Mouse (Mus musculus) thymus, postnatal 0 days (tissue): ENCODE data around the gene Mycn. TPM values are rescaled to one million over a fixed set of nuclear protein-coding genes. Genes with fewer than 3 reads are reported as not detected.
A peak's percentile ranks its signal among the peaks of the same experiment; 100 is the strongest.

Experiments
- DNase-seq: peaks from one replicate; pipeline ENCODE4 v3.0.0-alpha.2; 2015; ENCODE audit warnings: low spot score
- polyA plus RNA-seq: library from polyadenylated mRNA; unstranded; fragments of >200 nt; fragmentation: Nextera tagmentation; extraction: Ambion mirVana; gene quantifications from 2 replicates; pipeline ENCODE4 v1.2.1, GENCODE M21; 2015

The Mycn gene
- 10.4 TPM in 2 replicates for polyA plus RNA-seq

GRCm38 (mm10) chr12:12941661-12942363 is at the start of gene Mycn:
Gene Mycn, minus strand, starts transcription at chr12:12941914.
- DNase-seq = peak; percentile 79

- no peak for DNase-seq
Measured at GRCm38 (mm10) chr12:12987376-12987775, 45.7 kb upstream of the Mycn start.

GRCm38 (mm10) chr12:12986612-12987206 is 45.0 kb upstream of the Mycn start:
- no peak for DNase-seq

GRCm38 (mm10) chr12:12983032-12983431 is 41.3 kb upstream of the Mycn start:
- DNase-seq = no peak

DNA sequence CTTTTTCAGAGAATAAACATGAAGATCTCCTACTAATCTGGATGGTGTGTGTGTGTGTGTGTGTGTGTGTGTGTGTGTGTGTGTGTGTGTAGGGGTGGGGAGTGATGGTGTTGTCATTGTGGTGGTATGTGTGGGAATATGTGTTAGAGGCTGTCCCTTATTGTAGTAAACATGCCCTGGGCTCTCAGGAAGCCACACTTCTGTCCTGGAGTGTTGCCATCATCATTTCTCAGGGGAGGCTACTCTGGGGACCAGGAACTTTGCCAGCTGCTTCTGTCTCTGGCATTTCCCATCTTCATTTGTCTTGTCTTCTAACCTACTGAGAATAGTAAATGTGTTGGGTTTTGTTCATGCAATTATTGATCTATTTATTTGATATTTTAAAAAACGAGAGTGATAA is 33.7 kb upstream of the Mycn start:
- no peak for DNase-seq

GRCm38 (mm10) chr12:12972756-12973435 is 31.2 kb upstream of the Mycn start:
- DNase-seq = no peak

DNA sequence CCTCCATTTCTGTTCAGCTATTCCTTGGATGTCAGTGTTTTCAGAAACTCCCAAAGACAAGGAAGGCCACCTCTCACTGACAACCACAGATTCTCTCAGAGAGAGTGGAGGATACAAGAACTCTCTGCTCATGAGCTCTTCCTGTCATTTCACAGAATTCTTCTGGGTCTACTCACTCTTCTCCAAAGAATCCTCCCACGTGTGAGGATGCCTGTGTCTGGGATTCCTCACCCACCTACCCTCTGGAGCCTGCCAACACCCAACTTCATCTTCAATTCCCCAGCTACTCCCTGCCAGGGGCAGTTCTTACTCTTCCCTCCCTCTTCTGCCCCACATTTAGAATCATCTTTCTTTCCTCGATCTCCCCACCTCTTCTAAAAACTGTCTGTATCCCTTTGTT is 26.2 kb upstream of the Mycn start:
- no peak for DNase-seq

GRCm38 (mm10) chr12:12964856-12965255 is 23.1 kb upstream of the Mycn start:
- DNase-seq = no peak

GRCm38 (mm10) chr12:12947606-12948005 is 5.9 kb upstream of the Mycn start:
- DNase-seq = no peak

DNA sequence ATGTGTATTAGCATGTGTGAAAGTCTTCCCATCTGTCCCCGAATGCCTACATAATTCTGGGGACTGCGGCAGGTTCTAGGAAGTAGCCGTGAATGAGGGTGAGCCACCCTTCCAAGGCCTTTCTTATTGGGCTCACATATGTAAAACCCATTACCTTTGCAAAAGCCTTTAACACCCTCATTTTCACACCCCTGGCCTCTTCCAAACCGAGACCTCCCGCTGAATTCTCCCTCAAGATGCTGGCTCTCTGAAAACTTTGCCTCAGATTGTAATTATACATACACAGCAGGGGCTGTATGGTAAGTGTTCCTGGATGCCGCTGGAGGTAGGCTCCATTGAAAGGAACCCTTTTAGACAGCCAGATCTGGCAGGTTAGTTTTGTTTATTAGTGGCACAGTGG is 1.6 kb upstream of the Mycn start:
- no peak for DNase-seq

DNA sequence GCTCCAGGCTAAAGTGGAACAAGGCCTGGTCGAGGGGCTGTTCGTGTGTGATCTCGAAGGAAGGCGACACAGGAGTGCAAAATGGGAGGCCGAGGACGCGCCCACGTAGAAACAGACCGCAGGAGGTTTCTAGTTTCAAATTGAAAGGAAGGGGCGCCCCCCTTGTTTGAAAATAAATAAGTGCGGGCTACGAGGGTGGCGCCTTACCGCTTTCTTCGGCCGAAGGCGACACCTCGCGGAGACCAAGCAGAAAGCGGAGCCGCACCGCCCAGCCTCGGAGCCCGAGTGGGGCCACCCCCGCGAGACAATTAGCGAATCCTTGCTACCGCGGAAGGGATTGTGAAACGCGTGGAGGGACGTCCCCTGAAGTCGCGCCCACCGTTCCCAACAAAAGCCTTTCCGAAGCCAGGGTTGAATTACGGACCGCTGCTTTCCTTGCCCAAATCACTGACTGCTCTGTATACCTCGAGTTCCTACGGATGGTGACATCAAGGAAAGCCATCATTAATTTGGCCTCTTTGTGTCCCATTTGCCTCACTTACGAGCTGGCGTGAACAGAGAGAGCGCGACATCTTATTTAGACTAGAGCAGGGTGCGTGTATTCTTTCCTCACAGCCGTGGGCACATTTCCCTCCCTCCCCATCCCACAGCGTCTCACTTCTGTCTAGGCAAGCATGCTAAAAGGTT is 793 bp upstream of the Mycn start:
- DNase-seq = peak; percentile 87

GRCm38 (mm10) chr12:12941129-12941504 is 597 bp downstream of the Mycn start:
- DNase-seq = peak; percentile 13

GRCm38 (mm10) chr12:12940466-12941128 is 1.1 kb downstream of the Mycn start:
- peak; percentile 42 for DNase-seq

GRCm38 (mm10) chr12:12939581-12940465 is 1.9 kb downstream of the Mycn start:
- peak; percentile 22 for DNase-seq

GRCm38 (mm10) chr12:12938850-12939249 is 2.9 kb downstream of the Mycn start:
- peak; percentile 79 for DNase-seq

DNA sequence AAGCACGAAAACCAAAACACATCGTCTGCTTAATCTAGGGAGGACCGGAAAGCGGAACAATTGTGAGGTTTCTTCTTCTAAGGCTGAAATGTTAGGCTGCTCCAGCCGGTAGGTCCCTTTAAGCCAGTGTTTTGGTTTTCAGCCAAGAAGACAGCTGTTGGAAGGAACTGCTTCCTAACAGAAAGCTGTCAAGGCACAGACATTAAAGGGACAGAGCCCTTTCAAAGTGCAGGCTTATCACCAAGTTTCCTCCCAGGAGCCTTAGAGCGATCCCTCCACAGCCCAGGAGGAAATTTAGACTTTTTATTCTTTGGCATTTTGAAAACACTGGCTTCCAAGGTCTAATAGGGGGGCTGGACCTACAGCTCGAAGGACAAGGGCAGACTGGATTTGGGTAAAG is 3.4 kb downstream of the Mycn start:
- DNase-seq = peak; percentile 45

DNA sequence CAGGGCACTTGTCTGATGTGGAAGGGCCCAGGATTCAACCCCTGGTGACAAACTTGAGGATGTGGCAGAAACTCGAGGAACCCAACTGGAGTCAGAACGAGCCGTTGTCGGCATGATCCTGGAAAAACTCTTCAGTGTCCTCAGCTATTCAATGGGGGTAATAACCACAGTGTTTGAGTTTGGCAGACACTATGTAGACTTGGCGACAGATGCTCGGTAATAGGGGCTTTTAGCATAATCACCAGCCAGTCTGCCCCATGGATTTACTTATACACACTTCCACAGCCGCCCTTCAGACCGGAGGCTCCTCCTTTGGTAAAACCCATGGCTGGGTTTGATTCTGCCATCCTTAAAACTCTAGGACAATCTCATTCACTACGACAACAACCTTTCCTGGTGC is 4.0 kb downstream of the Mycn start:
- DNase-seq = peak; percentile 10

DNA sequence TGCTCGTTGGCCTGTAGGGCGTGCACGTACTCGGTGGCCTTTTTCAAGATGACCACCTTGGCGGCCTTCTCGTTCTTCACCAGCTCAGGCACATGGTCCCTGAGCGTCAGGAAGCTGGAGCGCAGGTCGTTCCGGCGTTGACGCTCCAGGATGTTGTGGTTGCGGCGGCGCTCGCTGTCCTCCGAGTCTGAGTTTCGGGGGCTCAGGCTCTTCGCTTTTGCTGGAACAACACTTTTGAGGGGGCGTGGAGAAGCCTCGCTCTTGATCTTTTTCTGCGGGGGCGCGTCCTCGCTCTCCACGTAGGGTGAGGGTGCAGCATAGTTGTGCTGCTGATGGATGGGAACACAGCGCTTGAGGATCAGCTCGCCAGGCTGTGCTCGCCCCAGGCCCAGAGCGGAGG is 4.6 kb downstream of the Mycn start:
- DNase-seq = peak; percentile 66

DNA sequence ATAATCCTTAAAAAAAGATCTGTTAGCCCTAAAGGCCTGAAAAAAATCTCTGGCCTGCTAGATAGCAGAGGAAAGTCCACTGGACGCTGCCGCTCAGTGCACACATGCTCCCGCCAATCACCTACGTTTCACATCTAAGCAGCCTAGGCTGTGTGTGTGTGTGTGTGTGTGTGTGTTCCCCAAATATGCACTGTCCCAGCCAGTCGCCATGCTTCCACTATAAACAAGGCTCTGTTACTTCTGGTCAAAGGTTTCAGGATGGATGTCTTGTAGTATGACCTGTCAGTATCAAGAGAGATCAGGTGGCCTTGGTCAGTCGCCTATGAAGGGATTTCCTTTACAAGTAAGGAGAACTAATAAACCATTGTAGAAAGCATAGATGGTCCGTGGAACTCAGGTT is 9.5 kb downstream of the Mycn start:
- no peak for DNase-seq

GRCm38 (mm10) chr12:12928239-12928638 is 13.5 kb downstream of the Mycn start:
- DNase-seq = no peak
